8 mouse cellular contexts compared by ENCODE assay signal in the genomic region with DNA sequence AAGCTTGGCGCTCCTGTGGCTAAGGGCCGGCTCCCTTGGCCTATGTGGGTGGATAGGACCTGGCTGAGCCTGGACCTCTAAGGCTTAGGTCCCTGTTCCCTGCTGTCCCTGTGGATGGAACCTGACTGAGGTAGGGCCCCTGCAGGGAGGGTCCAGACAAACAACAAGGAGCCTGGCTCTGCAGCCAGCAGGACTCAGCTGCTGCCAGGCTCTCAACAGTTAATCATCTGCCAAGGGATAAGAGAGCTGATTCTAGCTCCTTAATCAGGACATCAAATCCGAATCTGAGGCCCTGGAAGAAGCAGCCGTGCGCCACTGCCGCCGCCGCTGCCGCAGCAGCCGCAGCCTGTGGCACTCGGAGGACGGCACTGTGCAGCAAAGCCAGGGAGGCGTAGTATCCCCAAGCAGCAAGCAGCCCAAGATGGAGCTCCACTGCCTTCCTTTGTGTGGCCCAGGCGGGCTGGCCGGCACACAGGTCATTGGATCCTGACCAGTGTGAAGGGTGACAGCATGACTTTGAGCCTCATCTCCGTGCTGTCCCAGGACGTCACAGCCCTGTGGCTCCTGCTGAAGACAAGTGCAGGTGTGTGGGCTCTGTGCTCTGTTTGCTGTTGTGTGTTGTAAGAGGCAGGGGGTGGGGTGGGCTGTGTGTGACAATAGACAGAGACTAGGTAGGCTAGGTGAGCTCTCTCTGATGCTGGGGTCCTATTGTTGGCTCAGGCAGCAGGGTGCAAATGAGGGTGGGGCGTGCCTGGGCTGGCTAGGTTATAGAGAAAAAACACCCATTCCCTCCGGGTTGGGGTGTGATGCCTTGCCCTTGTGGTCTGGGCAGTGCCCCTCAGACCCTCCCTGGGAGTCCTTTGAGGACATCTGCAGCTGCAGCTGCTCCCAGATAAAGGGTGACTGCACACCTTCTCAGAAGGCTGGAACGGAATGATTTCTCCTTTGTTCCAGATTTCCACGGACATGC.
DNase-seq lines count a peak whose midpoint lies in the region; ATAC-seq and TF ChIP-seq lines count a peak whose summit lies in the region.

No protein-coding gene starts in this region.

- peak overlapping the region; percentile 86 for H3K9ac ChIP-seq in forebrain, embryonic 13.5 days
- H3K9ac ChIP-seq in limb, embryonic 11.5 days (ENCODE audit: low read length): peak overlapping the region; percentile 78
- H3K9ac ChIP-seq in stomach, embryonic 15.5 days: no peak overlapping the region

- WGBS in cerebellum, adult 2 months: 6% methylated on average over 21 of the region's 21 CpGs
- WGBS in forebrain, embryonic 13.5 days: 5% methylated on average over 21 of the region's 21 CpGs
- WGBS in limb, embryonic 11.5 days: 9% methylated on average over 21 of the region's 21 CpGs
- 13% methylated on average over 21 of the region's 21 CpGs for WGBS in stomach, embryonic 15.5 days

- peak overlapping the region; percentile 40 for H3K4me3 ChIP-seq in cerebellum, adult 2 months (replicated peaks; ENCODE audit: insufficient read depth, low read depth, low read length)
- peak overlapping the region; percentile 57 for H3K4me3 ChIP-seq in forebrain, embryonic 13.5 days
- peak overlapping the region; percentile 47 for H3K4me3 ChIP-seq in limb, embryonic 11.5 days (ENCODE audit: low read depth, low read length)
- peak overlapping the region; percentile 27 for H3K4me3 ChIP-seq in stomach, embryonic 15.5 days (replicated peaks)

- peaks cover 4% of the 10 kb centered on the region; the same call in 1 of the 2 replicates for H3K36me3 ChIP-seq in forebrain, embryonic 13.5 days (ENCODE audit: poor library complexity, severe bottlenecking)
- no peaks in the 10 kb centered on the region; the same call in 1 of the 2 replicates for H3K36me3 ChIP-seq in limb, embryonic 11.5 days (ENCODE audit: control insufficient read depth, insufficient read depth, low read length)
- no peaks in the 10 kb centered on the region for H3K36me3 ChIP-seq in stomach, embryonic 15.5 days

- H3K9me3 ChIP-seq in forebrain, embryonic 13.5 days (replicated peaks): no peaks in the 10 kb centered on the region
- H3K9me3 ChIP-seq in limb, embryonic 11.5 days (ENCODE audit: control insufficient read depth, low read length): no peaks in the 10 kb centered on the region
- H3K9me3 ChIP-seq in stomach, embryonic 15.5 days: no peaks in the 10 kb centered on the region

- ATAC-seq in forebrain, embryonic 13.5 days: peak; percentile 85
- peak; percentile 60 for ATAC-seq in limb, embryonic 11.5 days (ENCODE audit: insufficient number of reproducible peaks, low FRiP score, low TSS enrichment, low read depth)
- ATAC-seq in stomach, embryonic 15.5 days (ENCODE audit: insufficient read depth, low FRiP score, low read depth): peak; percentile 66
- no peak for ATAC-seq in megakaryocyte-erythroid progenitor cell, adult 5-6 weeks (replicated peaks; ENCODE audit: low FRiP score, low TSS enrichment, poor library complexity, severe bottlenecking)

- DNase-seq in kidney, adult 11 months: peak; percentile 36
- DNase-seq in kidney, adult 9 months: no peak
- DNase-seq in cerebellum, adult 2 months: peak; percentile 62 to 67
- DNase-seq in limb, embryonic 11.5 days (ENCODE audit: low spot score): peak; percentile 61
- no peak for DNase-seq in layer of hippocampus, adult 9-10 months (ENCODE audit: low spot score)

- peaks cover 71% of the 10 kb centered on the region for H3K4me1 ChIP-seq in cerebellum, adult 2 months (ENCODE audit: control insufficient read depth, insufficient read depth, low read length)
- peaks cover 55% of the 10 kb centered on the region for H3K4me1 ChIP-seq in forebrain, embryonic 13.5 days
- H3K4me1 ChIP-seq in limb, embryonic 11.5 days (ENCODE audit: control insufficient read depth, insufficient read depth, low read length): peaks cover 7% of the 10 kb centered on the region; the same call in 1 of the 2 replicates
- peaks cover 20% of the 10 kb centered on the region; the same call in 1 of the 2 replicates for H3K4me1 ChIP-seq in stomach, embryonic 15.5 days

- no peaks in the 10 kb centered on the region for H3K27me3 ChIP-seq in cerebellum, adult 2 months (ENCODE audit: control insufficient read depth, insufficient read depth, low read length)
- H3K27me3 ChIP-seq in forebrain, embryonic 13.5 days: no peaks in the 10 kb centered on the region
- H3K27me3 ChIP-seq in limb, embryonic 11.5 days (ENCODE audit: control insufficient read depth, insufficient read depth, low read length): no peaks in the 10 kb centered on the region
- H3K27me3 ChIP-seq in stomach, embryonic 15.5 days (replicated peaks): no peaks in the 10 kb centered on the region

- H3K27ac ChIP-seq in cerebellum, adult 2 months (ENCODE audit: insufficient read depth, low read length): peak overlapping the region; percentile 85
- peak overlapping the region; percentile 97 for H3K27ac ChIP-seq in forebrain, embryonic 13.5 days
- no peak overlapping the region for H3K27ac ChIP-seq in limb, embryonic 11.5 days (replicated peaks; ENCODE audit: low read depth, low read length)
- H3K27ac ChIP-seq in stomach, embryonic 15.5 days: peak overlapping the region; percentile 2; the same call in 1 of the 2 replicates

- TF ChIP-seq POLR2A in cerebellum, adult 2 months (IDR thresholded peaks at IDR 0.05; ENCODE audit: borderline replicate concordance, insufficient read depth, low read length): 0 out of 2 replicates have a peak, but pooled peaks have one; percentile 16

- no peak for TF ChIP-seq CTCF in cerebellum, adult 2 months (IDR thresholded peaks at IDR 0.05; ENCODE audit: borderline replicate concordance, insufficient read depth, low read depth, low read length)

- peak overlapping the region; percentile 78 for H3K4me2 ChIP-seq in forebrain, embryonic 13.5 days
- peak overlapping the region; percentile 71 for H3K4me2 ChIP-seq in limb, embryonic 11.5 days (ENCODE audit: low read depth, severe bottlenecking)
- peak overlapping the region; percentile 48 for H3K4me2 ChIP-seq in stomach, embryonic 15.5 days

Comparison
In these comparisons a context has a peak if more than half of its experiments do, and no peak if none do; other contexts are left out.
1. DNase-seq: peak in kidney, adult 11 months (single experiment), cerebellum, adult 2 months (2 of 2) and limb, embryonic 11.5 days (single experiment); none in kidney, adult 9 months (single experiment) and layer of hippocampus, adult 9-10 months (single experiment).
2. Peak in every context shown above with its lines, with median percentiles within 50 percentile points of each other: H3K4me3 ChIP-seq and H3K4me2 ChIP-seq.